Mouse (Mus musculus): ENCODE measurements around the gene 0610040J01Rik. TPM values are rescaled to one million over a fixed set of nuclear protein-coding genes. Genes with fewer than 3 reads are reported as not detected.
"Not testable (repeated sequence)": the region's sequence is repeated elsewhere in the genome, so short reads cannot be mapped to it uniquely, and the experiment has no call there.

The 0610040J01Rik gene
- total RNA-seq, 2 experiments from 2014 or later = 5.6 to 13.1 TPM

GRCm38 (mm10) chr5:63897001-63897819 is 85.0 kb downstream of the 0610040J01Rik start:
- ATAC-seq (replicated peaks; ENCODE audit: poor library complexity, severe bottlenecking) = not testable (repeated sequence)

- ATAC-seq (replicated peaks; ENCODE audit: poor library complexity, severe bottlenecking) = no peak
Measured at GRCm38 (mm10) chr5:63897820-63898110, 85.6 kb downstream of the 0610040J01Rik start.

GRCm38 (mm10) chr5:63903329-63903728 is 91.2 kb downstream of the 0610040J01Rik start:
- ATAC-seq (replicated peaks; ENCODE audit: poor library complexity, severe bottlenecking) = no peak

- peak; percentile 98 for ATAC-seq (replicated peaks; ENCODE audit: poor library complexity, severe bottlenecking)
Measured at GRCm38 (mm10) chr5:63906149-63907093, 94.3 kb downstream of the 0610040J01Rik start.

- no peak for ATAC-seq (replicated peaks; ENCODE audit: poor library complexity, severe bottlenecking)
Measured at GRCm38 (mm10) chr5:63907513-63907912, 95.3 kb downstream of the 0610040J01Rik start.

- ATAC-seq (replicated peaks; ENCODE audit: poor library complexity, severe bottlenecking) = no peak
Measured at GRCm38 (mm10) chr5:63910171-63910960, 98.2 kb downstream of the 0610040J01Rik start.

GRCm38 (mm10) chr5:63914896-63915295 is 102.7 kb downstream of the 0610040J01Rik start:
- no peak for ATAC-seq (replicated peaks; ENCODE audit: poor library complexity, severe bottlenecking)

- no peak for ATAC-seq (replicated peaks; ENCODE audit: poor library complexity, severe bottlenecking)
Measured at GRCm38 (mm10) chr5:63916457-63917139, 104.4 kb downstream of the 0610040J01Rik start.

- no peak for ATAC-seq (replicated peaks; ENCODE audit: poor library complexity, severe bottlenecking)
Measured at GRCm38 (mm10) chr5:63918201-63918600, 106.0 kb downstream of the 0610040J01Rik start.

- ATAC-seq (replicated peaks; ENCODE audit: poor library complexity, severe bottlenecking) = no peak
Measured at GRCm38 (mm10) chr5:63923305-63924025, 111.3 kb downstream of the 0610040J01Rik start.

GRCm38 (mm10) chr5:63925035-63925628 is 113.0 kb downstream of the 0610040J01Rik start:
- peak; percentile 45 for ATAC-seq (replicated peaks; ENCODE audit: poor library complexity, severe bottlenecking)

GRCm38 (mm10) chr5:63930824-63931358 is 118.7 kb downstream of the 0610040J01Rik start:
- ATAC-seq (replicated peaks; ENCODE audit: poor library complexity, severe bottlenecking) = no peak

GRCm38 (mm10) chr5:63932829-63933228 is 120.7 kb downstream of the 0610040J01Rik start:
- no peak for ATAC-seq (replicated peaks; ENCODE audit: poor library complexity, severe bottlenecking)

- ATAC-seq (replicated peaks; ENCODE audit: poor library complexity, severe bottlenecking) = peak; percentile 56
Measured at GRCm38 (mm10) chr5:63935581-63935980, 123.4 kb downstream of the 0610040J01Rik start.

GRCm38 (mm10) chr5:63936740-63937139 is 124.6 kb downstream of the 0610040J01Rik start:
- no peak for ATAC-seq (replicated peaks; ENCODE audit: poor library complexity, severe bottlenecking)

- peak; percentile 84 for ATAC-seq (replicated peaks; ENCODE audit: poor library complexity, severe bottlenecking)
Measured at GRCm38 (mm10) chr5:63938575-63938974, 126.4 kb downstream of the 0610040J01Rik start.

GRCm38 (mm10) chr5:63941891-63942290 is 129.7 kb downstream of the 0610040J01Rik start:
- ATAC-seq (replicated peaks; ENCODE audit: poor library complexity, severe bottlenecking) = no peak; the same call in 1 of the 2 replicates

- ATAC-seq (replicated peaks; ENCODE audit: poor library complexity, severe bottlenecking) = peak; percentile 68
Measured at GRCm38 (mm10) chr5:63943291-63943690, 131.1 kb downstream of the 0610040J01Rik start.

Measured in granulocyte monocyte progenitor cell, adult 5-6 weeks (primary cell).